27 mouse cellular contexts compared by ENCODE assay signal in genomic region chr2:172452458-172452857, GRCm38 (mm10). TPM values are rescaled to one million over a fixed set of nuclear protein-coding genes. Genes with fewer than 3 reads are reported as not detected.
DNase-seq lines count a peak whose midpoint lies in the region; ATAC-seq lines count a peak whose summit lies in the region.
"Had no signal": no experiment of that assay in that cellular context is flagged by ENCODE, and none has a peak within 500 bp of the region (broad histone marks: within the 10 kb centered on the region; RNA-seq: fewer than 3 reads in every experiment).

No protein-coding gene starts in this region.

- 0 out of 2 replicates have a peak, but pooled peaks have one; percentile 16 for ATAC-seq in liver, embryonic 15.5 days (ENCODE audit: insufficient read depth)
- no peak for ATAC-seq in liver, embryonic 11.5 days (replicated peaks; ENCODE audit: low FRiP score)
- ATAC-seq: forebrain, embryonic 13.5 days; forebrain, embryonic 16.5 days; Patski had no signal

- peak; percentile 22 for DNase-seq in kidney, postnatal 10 days
- DNase-seq in kidney, adult 8-10 months = no peak
- peak; percentile 30 to 50 for DNase-seq in kidney, postnatal 36 days
- DNase-seq in kidney, adult 18-20 months = no peak
- no peak for DNase-seq in liver, embryonic 11.5 days (ENCODE audit: low spot score)
- no peak for DNase-seq in left cerebral cortex, adult 9 months (ENCODE audit: low spot score in 2 of 2)
- DNase-seq: adrenal gland, postnatal 10 days; adrenal gland, postnatal 36 days; B cell, adult 2 months; cerebellum, adult 18-20 months; cerebellum, adult 9-10 months; cerebellum, postnatal 14 days; gastrocnemius, postnatal 10 days; gastrocnemius, postnatal 36 days; heart, adult 2 months; heart, postnatal 14 days; heart, postnatal 4 days had no signal

- no peaks in the 10 kb centered on the region for H3K9me3 ChIP-seq in liver, embryonic 15.5 days (replicated peaks)
- no peaks in the 10 kb centered on the region for H3K9me3 ChIP-seq in liver, embryonic 11.5 days (ENCODE audit: control insufficient read depth, low read length)
- H3K9me3 ChIP-seq: forebrain, embryonic 10.5 days; forebrain, embryonic 13.5 days; G1E; heart, embryonic 10.5 days; heart, embryonic 13.5 days had no signal

- WGBS in liver, embryonic 15.5 days (ENCODE audit: insufficient replicate concordance) = 80% methylated on average over 10 of the region's 10 CpGs
- WGBS in liver, embryonic 11.5 days = 93% methylated on average over 10 of the region's 10 CpGs

- H3K27ac ChIP-seq in liver, embryonic 15.5 days (replicated peaks) = no peak overlapping the region
- no peak overlapping the region for H3K27ac ChIP-seq in liver, embryonic 11.5 days (ENCODE audit: low read depth, low read length)
- H3K27ac ChIP-seq: forebrain, embryonic 10.5 days; forebrain, embryonic 13.5 days; heart, adult 2 months; heart, embryonic 10.5 days; heart, embryonic 13.5 days had no signal

- no peak overlapping the region for H3K9ac ChIP-seq in liver, embryonic 15.5 days
- H3K9ac ChIP-seq in liver, embryonic 11.5 days (ENCODE audit: low read depth, low read length) = no peak overlapping the region
- H3K9ac ChIP-seq: forebrain, embryonic 13.5 days; heart, embryonic 13.5 days had no signal

- H3K4me2 ChIP-seq in liver, embryonic 15.5 days = no peak overlapping the region
- no peak overlapping the region for H3K4me2 ChIP-seq in liver, embryonic 11.5 days
- H3K4me2 ChIP-seq: forebrain, embryonic 13.5 days; heart, embryonic 13.5 days had no signal

- peaks cover 86% of the 10 kb centered on the region for H3K36me3 ChIP-seq in liver, embryonic 15.5 days (replicated peaks)
- peaks cover 29% of the 10 kb centered on the region for H3K36me3 ChIP-seq in liver, embryonic 11.5 days (ENCODE audit: control insufficient read depth, insufficient read depth, low read length)

- H3K4me1 ChIP-seq in liver, embryonic 15.5 days (replicated peaks) = no peaks in the 10 kb centered on the region; the same call in 1 of the 2 replicates
- H3K4me1 ChIP-seq in liver, embryonic 11.5 days (replicated peaks; ENCODE audit: control insufficient read depth, insufficient read depth, low read length) = no peaks in the 10 kb centered on the region
- H3K4me1 ChIP-seq: heart, embryonic 10.5 days; heart, embryonic 13.5 days had no signal

- no peaks in the 10 kb centered on the region for H3K27me3 ChIP-seq in liver, embryonic 15.5 days
- H3K27me3 ChIP-seq in liver, embryonic 11.5 days (replicated peaks; ENCODE audit: control insufficient read depth, insufficient read depth, low read length) = no peaks in the 10 kb centered on the region
- H3K27me3 ChIP-seq: CH12.LX; forebrain, embryonic 13.5 days; heart, embryonic 13.5 days; Patski had no signal

- H3K4me3 ChIP-seq in liver, embryonic 15.5 days (replicated peaks) = no peak overlapping the region
- no peak overlapping the region for H3K4me3 ChIP-seq in liver, embryonic 11.5 days (ENCODE audit: low read depth, low read length)
- H3K4me3 ChIP-seq: forebrain, embryonic 10.5 days; forebrain, embryonic 13.5 days; heart, adult 2 months; heart, embryonic 10.5 days; heart, embryonic 13.5 days had no signal

RNA-seq across cellular contexts. Expression of gene Gcnt7, which starts 5.9 kb away (rescaled TPM):
- polyA plus RNA-seq in liver, embryonic 15.5 days (2015; fragmentation: Nextera tagmentation; extraction: Ambion mirVana) = 0.61 and 0.63 TPM in 2 replicates
- 1.2 and 1.3 TPM in 2 replicates for polyA plus RNA-seq in liver, embryonic 11.5 days (2014; fragmentation: Nextera tagmentation; extraction: Ambion mirVana)
- polyA plus RNA-seq: G1E; heart, adult 2 months had no signal

RNA-seq across cellular contexts. Expression of gene Rtf2, which starts 12.1 kb away (rescaled TPM):
- 41.4 and 42.3 TPM in 2 replicates for polyA plus RNA-seq in liver, embryonic 15.5 days (2015; fragmentation: Nextera tagmentation; extraction: Ambion mirVana)
- 73.1 and 78.7 TPM in 2 replicates for polyA plus RNA-seq in liver, embryonic 11.5 days (2014; fragmentation: Nextera tagmentation; extraction: Ambion mirVana)

RNA-seq across cellular contexts. Expression of gene Fam209, which starts 19.9 kb away (rescaled TPM):
- not detected in 2 replicates for polyA plus RNA-seq in liver, embryonic 15.5 days (2015; fragmentation: Nextera tagmentation; extraction: Ambion mirVana)
- 0.43 and 0.74 TPM in 2 replicates for polyA plus RNA-seq in liver, embryonic 11.5 days (2014; fragmentation: Nextera tagmentation; extraction: Ambion mirVana)
- polyA plus RNA-seq: G1E; heart, adult 2 months; heart, embryonic 10.5 days; hindbrain, embryonic 11.5 days had no signal

RNA-seq across cellular contexts. Expression of gene Cass4, which starts 58.9 kb away (rescaled TPM):
- polyA plus RNA-seq in liver, embryonic 15.5 days (2015; fragmentation: Nextera tagmentation; extraction: Ambion mirVana) = 0.61 and 0.63 TPM in 2 replicates
- 1.1 and 1.5 TPM in 2 replicates for polyA plus RNA-seq in liver, embryonic 11.5 days (2014; fragmentation: Nextera tagmentation; extraction: Ambion mirVana)
- polyA plus RNA-seq: forebrain, embryonic 13.5 days; Patski had no signal

Comparison
In these comparisons a context has a peak if more than half of its experiments do, and no peak if none do; other contexts are left out.
1. DNase-seq: peak in kidney, postnatal 10 days (single experiment) and kidney, postnatal 36 days (2 of 2); none in kidney, adult 8-10 months (0 of 2), kidney, adult 18-20 months (single experiment), liver, embryonic 11.5 days (single experiment) and left cerebral cortex, adult 9 months (0 of 2).